Mouse (Mus musculus) forebrain, embryonic 16.5 days (tissue): Measurements from ENCODE around the gene Gnl3. TPM values are rescaled to one million over a fixed set of nuclear protein-coding genes. Genes with fewer than 3 reads are reported as not detected.

Experiments
- ATAC-seq: fragments of 200-750 bp; cut with Nextera tagmentation; 2 replicates; pipeline ENCODE4 v1.8.0; 2017; ENCODE audit warnings: mild to moderate bottlenecking, moderate library complexity
- H3K27ac ChIP-seq: fragments of 300-500 bp; sonication (generic); 2 replicates; pipeline ENCODE4 v1.5.1; 2014; ENCODE audit warnings: low read length, control low read depth
- H3K27me3 ChIP-seq: fragments of 300-500 bp; sonication (generic); replicated peaks from 2 replicates; pipeline ENCODE4 v1.6.1; 2014; ENCODE audit warnings: low read length; ENCODE audit not compliant: control insufficient read depth, insufficient read depth
- H3K36me3 ChIP-seq: fragments of 300-500 bp; sonication (generic); 2 replicates; pipeline ENCODE4 v1.6.1; 2014; ENCODE audit not compliant: control insufficient read depth, insufficient read depth
- H3K4me1 ChIP-seq: fragments of 300-500 bp; sonication (generic); replicated peaks from 2 replicates; pipeline ENCODE4 v1.6.1; 2014; ENCODE audit warnings: low read length; ENCODE audit not compliant: control insufficient read depth, insufficient read depth
- H3K4me2 ChIP-seq: fragments of 300-500 bp; sonication (generic); 2 replicates; pipeline ENCODE4 v1.6.1; 2014; ENCODE audit warnings: mild to moderate bottlenecking, low read length, control low read depth
- H3K4me3 ChIP-seq: fragments of 300-500 bp; sonication (generic); replicated peaks from 2 replicates; pipeline ENCODE4 v1.5.1; 2014; ENCODE audit warnings: mild to moderate bottlenecking, low read length, control low read depth
- H3K9ac ChIP-seq: fragments of 300-500 bp; sonication (generic); replicated peaks from 2 replicates; pipeline ENCODE4 v1.6.1; 2014; ENCODE audit warnings: low read depth, low read length, control low read depth
- H3K9me3 ChIP-seq: fragments of 300-500 bp; sonication (generic); 2 replicates; pipeline ENCODE4 v1.6.1; 2016; ENCODE audit warnings: low read length; ENCODE audit not compliant: control insufficient read depth
- WGBS: fragments of 180-500 bp; shearing (Covaris S2); extraction: QIAGEN DNeasy Blood & Tissue Kit; methylation state at CpG from one replicate; pipeline ENCODE4 v1.1.7; 2014; 5-methylcytosine and 5-hydroxymethylcytosine counted together
- polyA plus RNA-seq: library from polyadenylated mRNA; unstranded; fragments of >200 nt; fragmentation: Nextera tagmentation; extraction: Ambion mirVana; gene quantifications from 2 replicates; pipeline ENCODE4 v1.2.1, GENCODE M21; 2015

Gnl3 gene
- polyA plus RNA-seq, 1 experiment from 2014 or later: 57.6 TPM

GRCm38 (mm10) chr14:30974204-30974603, 44.7 kb downstream of the Gnl3 start:
- ATAC-seq: no peak
- Histone ChIP-seq H3K4me2 (no peak overlapping the region), H3K27me3 (no peaks in the 10 kb centered on the region), H3K9me3 (no peaks in the 10 kb centered on the region), H3K4me1 (no peaks in the 10 kb centered on the region), H3K9ac (no peak overlapping the region), H3K36me3 (peaks cover 9% of the 10 kb centered on the region; the same call in 1 of the 2 replicates), H3K4me3 (no peak overlapping the region), H3K27ac (peak overlapping the region; percentile 23; the same call in 1 of the 2 replicates)
- WGBS: 32% methylated on average over 6 of the region's 6 CpGs

Other genes starting within 250 kb of the Gnl3 start
- gene Tmem110, start 193.6 kb downstream of the Gnl3 start, polyA plus RNA-seq: 18.3 and 21.6 TPM in 2 replicates
- 0.46 and 0.90 TPM in 2 replicates for gene Mustn1, start 140.0 kb downstream of the Gnl3 start, polyA plus RNA-seq
- gene Itih4, start 132.7 kb downstream of the Gnl3 start, polyA plus RNA-seq: not detected in 2 replicates
- gene Itih3, start 95.4 kb downstream of the Gnl3 start, polyA plus RNA-seq: 0.40 and 0.58 TPM in 2 replicates
- not detected in 2 replicates for gene Itih1, start 75.9 kb downstream of the Gnl3 start, polyA plus RNA-seq
- gene Nek4, start 67.8 kb downstream of the Gnl3 start, polyA plus RNA-seq: 19.6 and 20.4 TPM in 2 replicates
- gene Glt8d1, start 17.8 kb downstream of the Gnl3 start, polyA plus RNA-seq: 51.8 and 54.2 TPM in 2 replicates
- 278 and 305 TPM in 2 replicates for gene Spcs1, start 17.5 kb downstream of the Gnl3 start, polyA plus RNA-seq
- gene Pbrm1, start within 50 bp of the Gnl3 start, polyA plus RNA-seq: 154 and 170 TPM in 2 replicates
- 62.7 and 64.1 TPM in 2 replicates for gene Smim4, start 109.8 kb upstream of the Gnl3 start, polyA plus RNA-seq
- gene Nt5dc2, start 111.9 kb upstream of the Gnl3 start, polyA plus RNA-seq: 146 and 165 TPM in 2 replicates
- 13.0 and 13.9 TPM in 2 replicates for gene Stab1, start 149.5 kb upstream of the Gnl3 start, polyA plus RNA-seq
- 1.5 and 2.5 TPM in 2 replicates for gene Tnnc1, start 189.2 kb upstream of the Gnl3 start, polyA plus RNA-seq
- 359 and 389 TPM in 2 replicates for gene Nisch, start 197.8 kb upstream of the Gnl3 start, polyA plus RNA-seq
- 0.62 TPM in 2 replicates for gene Sema3g, start 198.7 kb upstream of the Gnl3 start, polyA plus RNA-seq
- 11.5 and 12.2 TPM in 2 replicates for gene Phf7, start 232.2 kb upstream of the Gnl3 start, polyA plus RNA-seq
- gene Bap1, start 232.3 kb upstream of the Gnl3 start, polyA plus RNA-seq: 138 and 150 TPM in 2 replicates